ENCODE assay signal across 8 mouse cellular contexts in genomic region chr9:21031896-21032351, GRCm38 (mm10). TPM values are rescaled to one million over a fixed set of nuclear protein-coding genes. Genes with fewer than 3 reads are reported as not detected.
A peak's percentile ranks its signal among the peaks of the same experiment; 100 is the strongest.
DNase-seq lines count a peak whose midpoint lies in the region; ATAC-seq and TF ChIP-seq lines count a peak whose summit lies in the region.

Gene Icam5 (plus strand): TSS chr9:21032073.

- H3K4me3 ChIP-seq in heart, embryonic 10.5 days: peak within 1 kb of the TSS; percentile 66
- H3K4me3 ChIP-seq in MEL (ENCODE audit: control insufficient read depth in 1 of 2, insufficient read depth in 1 of 2, low read depth in 2 of 2, low read length in 2 of 2): peak within 1 kb of the TSS; percentile 55 to 64
- peak within 1 kb of the TSS; percentile 49 for H3K4me3 ChIP-seq in embryonic fibroblast, embryonic 13.5 days (ENCODE audit: insufficient read depth, low read length)
- peak within 1 kb of the TSS; percentile 55 for H3K4me3 ChIP-seq in intestine, embryonic 15.5 days (replicated peaks)
- H3K4me3 ChIP-seq in limb, embryonic 15.5 days: peak within 1 kb of the TSS; percentile 54

- DNase-seq in heart, embryonic 10.5 days (ENCODE audit: low spot score): no peak
- no peak for DNase-seq in heart, adult 18-20 months
- DNase-seq in MEL (ENCODE audit: low read depth, low spot score): peak; percentile 96
- peak; percentile 86 to 88 for DNase-seq in right cerebral cortex, adult 2 months (ENCODE audit: low spot score in 2 of 2)
- no peak for DNase-seq in natural killer cell, adult 2 months (ENCODE audit: low spot score in 2 of 2)

- H3K4me2 ChIP-seq in intestine, embryonic 15.5 days (replicated peaks): peak within 1 kb of the TSS; percentile 99
- peak within 1 kb of the TSS; percentile 99 for H3K4me2 ChIP-seq in limb, embryonic 15.5 days

- no peak for TF ChIP-seq RAD21 in MEL (IDR thresholded peaks at IDR 0.05; ENCODE audit: low read depth, low read length)

- peaks cover 23% of the 10 kb centered on the region for H3K79me2 ChIP-seq in MEL (ENCODE audit: control insufficient read depth, insufficient read depth, low read length, poor library complexity)

- no peak for TF ChIP-seq EP300 in MEL (IDR thresholded peaks at IDR 0.05; ENCODE audit: low read depth in 1 of 2, low read length in 2 of 2)

- H3K9me3 ChIP-seq in heart, embryonic 10.5 days: no peaks in the 10 kb centered on the region
- no peaks in the 10 kb centered on the region for H3K9me3 ChIP-seq in MEL (replicated peaks; ENCODE audit: insufficient read depth, low read length)
- H3K9me3 ChIP-seq in intestine, embryonic 15.5 days: no peaks in the 10 kb centered on the region
- no peaks in the 10 kb centered on the region for H3K9me3 ChIP-seq in limb, embryonic 15.5 days

- peaks cover 68% of the 10 kb centered on the region for H3K4me1 ChIP-seq in heart, embryonic 10.5 days
- peaks cover 14 to 31% of the 10 kb centered on the region in 2 experiments for H3K4me1 ChIP-seq in MEL (ENCODE audit: control insufficient read depth in 1 of 2, insufficient read depth in 2 of 2, low read length in 2 of 2)
- H3K4me1 ChIP-seq in embryonic fibroblast, embryonic 13.5 days (ENCODE audit: control insufficient read depth, insufficient read depth, low read length): no peaks in the 10 kb centered on the region
- peaks cover 55% of the 10 kb centered on the region for H3K4me1 ChIP-seq in intestine, embryonic 15.5 days (replicated peaks)
- peaks cover 63% of the 10 kb centered on the region for H3K4me1 ChIP-seq in limb, embryonic 15.5 days

- TF ChIP-seq CTCF in MEL (IDR thresholded peaks at IDR 0.05 in 2 of 3, conservative IDR thresholded peaks at IDR 0.05 in 1 of 3; ENCODE audit: control insufficient read depth in 1 of 3, insufficient read depth in 1 of 3, low read depth in 2 of 3, low read length in 3 of 3, poor library complexity in 1 of 3, severe bottlenecking in 1 of 3): no peak
- TF ChIP-seq CTCF in embryonic fibroblast, embryonic 13.5 days (IDR thresholded peaks at IDR 0.05; ENCODE audit: borderline replicate concordance, insufficient read depth, low read length): no peak

- H3K27me3 ChIP-seq in heart, embryonic 10.5 days (ENCODE audit: insufficient read depth, poor library complexity, severe bottlenecking): peaks cover 91% of the 10 kb centered on the region
- no peaks in the 10 kb centered on the region for H3K27me3 ChIP-seq in MEL (ENCODE audit: control insufficient read depth in 1 of 2, insufficient read depth in 2 of 2, low read length in 2 of 2)
- peaks cover 62% of the 10 kb centered on the region for H3K27me3 ChIP-seq in intestine, embryonic 15.5 days (replicated peaks)
- H3K27me3 ChIP-seq in limb, embryonic 15.5 days: peaks cover 86% of the 10 kb centered on the region

- peak within 1 kb of the TSS; percentile 64 for H3K9ac ChIP-seq in MEL (ENCODE audit: control insufficient read depth, low read depth, low read length, poor library complexity, severe bottlenecking)
- H3K9ac ChIP-seq in intestine, embryonic 15.5 days: peak within 1 kb of the TSS; percentile 50
- H3K9ac ChIP-seq in limb, embryonic 15.5 days: peak within 1 kb of the TSS; percentile 31; the same call in 1 of the 2 replicates

- H3K36me3 ChIP-seq in heart, embryonic 10.5 days: no peaks in the 10 kb centered on the region
- peaks cover 0 to 17% of the 10 kb centered on the region in 2 experiments; a peak in 2 of 4 replicates for H3K36me3 ChIP-seq in MEL (ENCODE audit: control insufficient read depth in 1 of 2, insufficient read depth in 2 of 2, low read length in 2 of 2)
- no peaks in the 10 kb centered on the region for H3K36me3 ChIP-seq in intestine, embryonic 15.5 days
- H3K36me3 ChIP-seq in limb, embryonic 15.5 days: peaks cover 6% of the 10 kb centered on the region; the same call in 1 of the 2 replicates

- ATAC-seq in intestine, embryonic 15.5 days: no peak
- no peak for ATAC-seq in limb, embryonic 15.5 days (ENCODE audit: insufficient number of reproducible peaks, low FRiP score, low TSS enrichment, low read depth)

- peak within 1 kb of the TSS; percentile 30; the same call in 1 of the 2 replicates for H3K27ac ChIP-seq in heart, embryonic 10.5 days
- peak within 1 kb of the TSS; percentile 85 for H3K27ac ChIP-seq in MEL (ENCODE audit: control insufficient read depth, low read depth, low read length)
- H3K27ac ChIP-seq in embryonic fibroblast, embryonic 13.5 days (ENCODE audit: insufficient read depth, low read length): peak within 1 kb of the TSS; percentile 34; the same call in 1 of the 2 replicates
- no peak within 1 kb of the TSS for H3K27ac ChIP-seq in intestine, embryonic 15.5 days
- H3K27ac ChIP-seq in limb, embryonic 15.5 days: peak within 1 kb of the TSS; percentile 40

- no peak for TF ChIP-seq POLR2A in MEL (IDR thresholded peaks at IDR 0.05; ENCODE audit: control insufficient read depth in 1 of 2, insufficient read depth in 1 of 2, low read depth in 1 of 2, low read length in 2 of 2, poor library complexity in 1 of 2)
- TF ChIP-seq POLR2A in embryonic fibroblast, embryonic 13.5 days (IDR thresholded peaks at IDR 0.05; ENCODE audit: low read depth, low read length): no peak

- under 1% methylated on average over 35 of the region's 35 CpGs for WGBS in heart, embryonic 10.5 days
- under 1% methylated on average over 34 of the region's 35 CpGs for WGBS in intestine, embryonic 15.5 days
- under 1% methylated on average over 35 of the region's 35 CpGs for WGBS in limb, embryonic 15.5 days

TF ChIP-seq in MEL, 35 proteins besides CTCF, POLR2A, EP300 and RAD21:
- no peak for TF ChIP-seq HCFC1 (IDR thresholded peaks at IDR 0.05; ENCODE audit: low read depth, low read length)
- no peak for TF ChIP-seq CHD2 (IDR thresholded peaks at IDR 0.05; ENCODE audit: low read length)
- TF ChIP-seq NELFE (IDR thresholded peaks at IDR 0.05; ENCODE audit: low read depth, low read length): no peak
- TF ChIP-seq USF1 (IDR thresholded peaks at IDR 0.05; ENCODE audit: low read depth, low read length): no peak
- TF ChIP-seq ZMIZ1 (IDR thresholded peaks at IDR 0.05; ENCODE audit: low read depth, low read length): no peak
- TF ChIP-seq JUND (IDR thresholded peaks at IDR 0.05; ENCODE audit: low read depth, low read length): no peak
- no peak for TF ChIP-seq RCOR1 (IDR thresholded peaks at IDR 0.05; ENCODE audit: low read depth, low read length)
- no peak for TF ChIP-seq NRF1 (IDR thresholded peaks at IDR 0.05; ENCODE audit: insufficient read depth, low read depth, low read length, poor library complexity, severe bottlenecking)
- TF ChIP-seq TCF12 (IDR thresholded peaks at IDR 0.05; ENCODE audit: low read depth, low read length): no peak
- no peak for TF ChIP-seq MEF2A (IDR thresholded peaks at IDR 0.05; ENCODE audit: extremely low read depth, insufficient replicate concordance, low read depth, low read length, poor library complexity, severe bottlenecking)
- TF ChIP-seq ZKSCAN1 (IDR thresholded peaks at IDR 0.05; ENCODE audit: low read depth, low read length): no peak
- no peak for TF ChIP-seq TBP (IDR thresholded peaks at IDR 0.05; ENCODE audit: low read depth, low read length)
- TF ChIP-seq ZNF384 (IDR thresholded peaks at IDR 0.05; ENCODE audit: low read depth, low read length): no peak
TF ChIP-seq in MEL: peak in this region for 0.

RNA-seq across cellular contexts. Expression of gene Icam5, which starts in this region (rescaled TPM):
- polyA plus RNA-seq in heart, embryonic 10.5 days (2016; fragmentation: Nextera tagmentation; extraction: Ambion mirVana): 0.06 and 0.09 TPM in 2 replicates
- not detected for total RNA-seq in heart, adult 18-20 months (2021)
- 4.8 TPM in 2 replicates for total RNA-seq in MEL (2012; rRNA removed)
- 1 to 10 TPM in 1 of 2 experiments, not detected in 1; 9.5 TPM for polyA plus RNA-seq in MEL (2012; ENCODE audit: insufficient read depth in 1 of 2, insufficient read length in 2 of 2, low read depth in 1 of 2, low replicate concordance in 2 of 2, missing spikeins in 1 of 2)
- 0.82 and 1.0 TPM in 2 replicates for polyA plus RNA-seq in embryonic fibroblast, embryonic 13.5 days (2011; ENCODE audit: insufficient read length, low read depth, missing spikeins)
- 0.06 and 0.16 TPM in 2 replicates for polyA plus RNA-seq in intestine, embryonic 15.5 days (2015; fragmentation: Nextera tagmentation; extraction: Ambion mirVana)
- 0.05 and 0.21 TPM in 2 replicates for polyA plus RNA-seq in limb, embryonic 15.5 days (2015; fragmentation: Nextera tagmentation; extraction: Ambion mirVana)

Comparison
In these comparisons a context has a peak if more than half of its experiments do, and no peak if none do; other contexts are left out.
1. DNase-seq: peak in MEL (single experiment) and right cerebral cortex, adult 2 months (2 of 2); none in heart, embryonic 10.5 days (single experiment), heart, adult 18-20 months (0 of 2) and natural killer cell, adult 2 months (0 of 2).
2. Peak in every context shown above with its lines, with median percentiles within 50 percentile points of each other: H3K4me3 ChIP-seq and H3K9ac ChIP-seq.